Mouse (Mus musculus): ENCODE measurements around the gene Tmem223. TPM values are rescaled to one million over a fixed set of nuclear protein-coding genes. Genes with fewer than 3 reads are reported as not detected.

Gene Tmem223
- polyA plus RNA-seq, 1 experiment from 2014 or later, result 166 TPM

DNA sequence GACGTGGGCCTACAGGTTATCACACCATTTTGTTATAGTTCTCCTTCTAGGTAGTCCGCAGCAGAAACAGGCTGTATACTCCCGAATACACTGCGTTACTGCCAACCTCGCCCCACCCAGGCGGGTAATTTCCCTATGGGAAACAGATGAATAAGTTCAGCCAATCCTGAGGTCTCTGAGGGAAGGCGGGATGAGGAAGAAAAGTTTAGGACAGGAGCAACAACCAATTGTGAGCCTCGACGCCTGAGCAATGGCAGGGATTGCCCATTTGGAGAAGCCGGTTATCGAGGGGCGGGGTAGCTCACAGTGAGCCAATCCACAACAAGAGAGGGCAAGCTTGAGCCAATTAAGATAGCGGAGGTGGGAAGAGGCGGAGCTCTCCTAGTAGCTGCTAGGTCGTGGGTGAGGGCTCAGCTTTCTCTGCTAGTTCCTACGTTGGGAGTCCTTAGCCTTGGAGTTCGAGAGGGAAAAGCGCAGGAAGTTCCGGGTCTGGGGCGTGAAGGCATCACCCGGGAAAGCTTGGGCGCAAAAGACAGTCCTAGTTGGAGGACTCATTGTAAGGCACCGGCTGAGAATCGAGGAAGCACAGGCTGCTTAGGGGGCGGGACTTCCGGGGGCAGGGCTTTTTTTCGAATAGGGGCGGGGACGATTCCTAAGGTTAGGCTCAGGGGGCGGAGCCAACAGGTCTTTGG, 31.5 kb downstream of the Tmem223 start, which contains the start of gene Zbtb3:
Gene Zbtb3, plus strand, starts transcription at position 426 of the 692 bp plus-strand sequence.
- Histone ChIP-seq H3K4me3 (ENCODE audit: low read depth, low read length) (peak within 1 kb of the TSS; percentile 60), H3K9me3 (ENCODE audit: low read depth, low read length) (no peaks in the 10 kb centered on the region), H3K27ac (ENCODE audit: low read depth) (peak within 1 kb of the TSS; percentile 88), H3K4me1 (ENCODE audit: insufficient read depth) (0 out of 2 replicates have a peak, but pooled peaks cover 3% of the 10 kb centered on the region), H3K9ac (peak within 1 kb of the TSS; percentile 55), H3K27me3 (ENCODE audit: insufficient read depth, low read length) (no peaks in the 10 kb centered on the region), H3K36me3 (ENCODE audit: insufficient read depth) (peaks cover 29% of the 10 kb centered on the region), H3K4me2 (peak within 1 kb of the TSS; percentile 85)
- ATAC-seq (ENCODE audit: insufficient read depth) (peak; percentile 97), DNase-seq (peak; percentile 97)
- WGBS, result under 1% methylated on average over 30 of the region's 30 CpGs
- no peak for TF ChIP-seq CTCF (IDR thresholded peaks at IDR 0.05; ENCODE audit: low read depth)

- TF ChIP-seq CTCF (IDR thresholded peaks at IDR 0.05; ENCODE audit: low read depth), result no peak
- Histone ChIP-seq H3K4me3 (ENCODE audit: low read depth, low read length) (peak overlapping the region; percentile 60), H3K27me3 (ENCODE audit: insufficient read depth, low read length) (no peaks in the 10 kb centered on the region), H3K36me3 (ENCODE audit: insufficient read depth) (peaks cover 38% of the 10 kb centered on the region), H3K9ac (0 out of 2 replicates have a peak overlapping the region, but pooled peaks have one; percentile 0), H3K27ac (ENCODE audit: low read depth) (peak overlapping the region; percentile 88; the same call in 1 of the 2 replicates), H3K4me1 (ENCODE audit: insufficient read depth) (0 out of 2 replicates have a peak, but pooled peaks cover 3% of the 10 kb centered on the region), H3K9me3 (ENCODE audit: low read depth, low read length) (no peaks in the 10 kb centered on the region), H3K4me2 (peak overlapping the region; percentile 85)
- DNase-seq, result no peak
- 90% methylated on average over 9 of the region's 9 CpGs for WGBS
- ATAC-seq (ENCODE audit: insufficient read depth), result no peak
Measured at GRCm38 (mm10) chr19:8803204-8803780, 32.5 kb downstream of the Tmem223 start.

DNA sequence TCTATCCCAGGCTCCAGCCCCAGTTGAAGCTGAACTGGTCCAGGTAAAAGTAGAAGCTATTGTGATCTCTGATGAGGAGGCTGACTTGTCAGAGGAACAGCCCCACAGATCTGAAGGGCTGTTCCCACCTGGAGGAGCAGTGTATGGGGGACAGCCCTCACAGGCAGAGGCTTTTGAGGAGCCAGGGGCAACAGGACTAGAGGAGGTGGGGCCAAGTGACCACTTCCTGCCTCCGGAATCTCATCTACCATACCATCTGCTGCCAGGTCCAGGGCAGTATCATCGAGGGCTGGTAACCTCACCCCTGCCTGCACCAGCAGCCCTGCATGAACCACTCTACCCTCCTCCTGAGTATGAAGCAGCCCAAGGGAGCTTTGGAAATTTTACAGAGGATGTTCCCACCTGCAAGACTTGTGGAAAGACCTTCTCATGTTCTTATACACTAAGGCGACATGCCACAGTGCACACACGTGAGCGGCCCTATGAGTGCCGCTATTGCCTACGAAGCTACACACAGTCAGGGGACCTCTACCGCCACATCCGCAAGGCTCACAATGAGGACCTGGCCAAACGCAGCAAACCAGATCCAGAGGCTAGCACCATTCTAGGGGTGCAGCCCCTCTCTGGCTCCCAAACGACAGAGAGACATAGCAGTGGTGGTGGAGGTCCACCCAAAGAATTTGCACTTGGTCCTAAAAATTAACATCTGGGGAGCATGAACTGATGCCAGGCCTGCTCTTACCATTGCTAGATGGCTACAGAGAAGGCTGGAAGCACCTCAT, 33.3 kb downstream of the Tmem223 start:
- Histone ChIP-seq H3K9me3 (ENCODE audit: low read depth, low read length) (no peaks in the 10 kb centered on the region), H3K9ac (no peak overlapping the region), H3K4me2 (no peak overlapping the region), H3K27ac (ENCODE audit: low read depth) (no peak overlapping the region), H3K4me3 (ENCODE audit: low read depth, low read length) (no peak overlapping the region), H3K4me1 (ENCODE audit: insufficient read depth) (0 out of 2 replicates have a peak, but pooled peaks cover 3% of the 10 kb centered on the region), H3K36me3 (ENCODE audit: insufficient read depth) (peaks cover 46% of the 10 kb centered on the region), H3K27me3 (ENCODE audit: insufficient read depth, low read length) (no peaks in the 10 kb centered on the region)
- WGBS, result 85% methylated on average over 11 of the region's 11 CpGs
- ATAC-seq (ENCODE audit: insufficient read depth) (no peak), DNase-seq (no peak)
- no peak for TF ChIP-seq CTCF (IDR thresholded peaks at IDR 0.05; ENCODE audit: low read depth)

DNA sequence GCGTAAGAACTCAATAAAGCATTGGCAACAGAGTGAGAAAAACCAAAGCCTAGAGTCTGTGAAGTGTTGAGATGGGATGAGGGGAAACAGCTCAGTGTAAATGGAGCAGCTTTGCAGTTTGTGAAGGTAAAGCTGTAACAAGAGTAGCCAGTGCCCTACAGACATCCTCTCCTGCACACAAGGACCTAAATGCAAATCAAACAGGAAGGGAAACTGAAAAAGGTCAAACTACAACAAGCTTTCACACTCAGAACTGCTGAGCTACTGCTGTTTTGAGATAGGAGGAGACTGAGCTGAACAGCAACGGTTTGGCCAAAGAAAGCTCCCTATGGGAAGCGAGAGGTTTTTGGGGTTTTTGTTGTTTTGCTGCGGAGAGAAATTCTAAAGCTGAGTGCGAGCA, 36.0 kb downstream of the Tmem223 start:
- no peaks in the 10 kb centered on the region for H3K9me3 ChIP-seq (ENCODE audit: low read depth, low read length)
- DNase-seq (no peak), ATAC-seq (ENCODE audit: insufficient read depth) (no peak)
- no peak for TF ChIP-seq CTCF (IDR thresholded peaks at IDR 0.05; ENCODE audit: low read depth)
- no peaks in the 10 kb centered on the region for H3K27me3 ChIP-seq (ENCODE audit: insufficient read depth, low read length)
- H3K4me1 ChIP-seq (ENCODE audit: insufficient read depth), result 0 out of 2 replicates have a peak, but pooled peaks cover 3% of the 10 kb centered on the region
- no peak overlapping the region for H3K4me3 ChIP-seq (ENCODE audit: low read depth, low read length)
- H3K27ac ChIP-seq (ENCODE audit: low read depth), result no peak overlapping the region
- H3K9ac ChIP-seq, result no peak overlapping the region
- no peak overlapping the region for H3K4me2 ChIP-seq
- peaks cover 71% of the 10 kb centered on the region for H3K36me3 ChIP-seq (ENCODE audit: insufficient read depth)
- WGBS, result 91% methylated on average over 5 of the region's 5 CpGs

- no peak overlapping the region for H3K4me2 ChIP-seq
- H3K4me3 ChIP-seq (ENCODE audit: low read depth, low read length), result no peak overlapping the region
- ATAC-seq (ENCODE audit: insufficient read depth) (no peak), DNase-seq (no peak)
- 74% methylated on average over 11 of the region's 11 CpGs for WGBS
- H3K27me3 ChIP-seq (ENCODE audit: insufficient read depth, low read length), result no peaks in the 10 kb centered on the region
- H3K4me1 ChIP-seq (ENCODE audit: insufficient read depth), result peaks cover 11% of the 10 kb centered on the region
- H3K36me3 ChIP-seq (ENCODE audit: insufficient read depth), result peaks cover 62% of the 10 kb centered on the region
- H3K9me3 ChIP-seq (ENCODE audit: low read depth, low read length), result no peaks in the 10 kb centered on the region
- TF ChIP-seq CTCF (IDR thresholded peaks at IDR 0.05; ENCODE audit: low read depth), result no peak; the same call in 1 of the 2 replicates
- H3K9ac ChIP-seq, result no peak overlapping the region
- H3K27ac ChIP-seq (ENCODE audit: low read depth), result no peak overlapping the region
Measured at GRCm38 (mm10) chr19:8815812-8816211, 45.0 kb downstream of the Tmem223 start.

DNA sequence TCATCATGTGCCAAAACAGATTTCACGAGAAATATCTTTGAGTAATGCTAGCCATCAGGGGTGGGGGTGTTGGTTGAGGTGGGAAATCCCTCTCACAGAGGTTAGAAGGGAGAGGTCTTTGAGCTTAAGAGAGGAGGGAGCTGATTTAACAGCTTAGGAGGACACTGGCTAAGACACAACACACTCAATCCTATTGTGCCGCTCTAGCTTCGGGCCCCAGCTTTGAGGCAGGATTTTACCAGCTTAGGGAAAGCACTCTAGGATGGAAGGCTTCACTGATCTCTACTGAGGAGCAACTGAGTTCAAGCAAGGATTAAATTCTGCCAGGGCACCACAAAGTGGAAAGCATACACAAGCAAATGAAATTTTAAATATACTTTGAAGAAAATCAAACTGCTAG, 46.2 kb downstream of the Tmem223 start:
- H3K4me3 ChIP-seq (ENCODE audit: low read depth, low read length), result peak overlapping the region; percentile 100
- peak overlapping the region; percentile 80 for H3K4me2 ChIP-seq
- no peaks in the 10 kb centered on the region for H3K27me3 ChIP-seq (ENCODE audit: insufficient read depth, low read length)
- peaks cover 13% of the 10 kb centered on the region for H3K4me1 ChIP-seq (ENCODE audit: insufficient read depth)
- no peak overlapping the region for H3K27ac ChIP-seq (ENCODE audit: low read depth)
- DNase-seq (no peak), ATAC-seq (ENCODE audit: insufficient read depth) (no peak)
- no peaks in the 10 kb centered on the region for H3K9me3 ChIP-seq (ENCODE audit: low read depth, low read length)
- TF ChIP-seq CTCF (IDR thresholded peaks at IDR 0.05; ENCODE audit: low read depth), result no peak
- 71% methylated on average over 3 of the region's 3 CpGs for WGBS
- peak overlapping the region; percentile 3 for H3K9ac ChIP-seq
- peaks cover 51% of the 10 kb centered on the region for H3K36me3 ChIP-seq (ENCODE audit: insufficient read depth)

Data from lung, embryonic 14.5 days (tissue).